ENCODE assay signal across 29 mouse cellular contexts in genomic region chr14:22174757-22175156, GRCm38 (mm10).
DNase-seq lines count a peak whose midpoint lies in the region; ATAC-seq and TF ChIP-seq lines count a peak whose summit lies in the region.
"Had no signal": no experiment of that assay in that cellular context is flagged by ENCODE, and none has a peak within 500 bp of the region (broad histone marks: within the 10 kb centered on the region; RNA-seq: fewer than 3 reads in every experiment).

No protein-coding gene starts in this region.

- no peak for DNase-seq in forebrain, postnatal 0 days
- DNase-seq in kidney, postnatal 36 days, result no peak
- peak; percentile 25 for DNase-seq in 416B (ENCODE audit: low read depth)
- DNase-seq in limb, embryonic 10.5 days (ENCODE audit: low spot score), result peak; percentile 60
- DNase-seq in right cerebral cortex, adult 2 months (ENCODE audit: low spot score in 2 of 2), result no peak
- DNase-seq in cerebellum, adult 9-11 months, result no peak
- DNase-seq: adrenal gland, postnatal 25 days; cerebellum, adult 18-20 months; cerebellum, postnatal 14 days; gastrocnemius, postnatal 10 days; kidney, adult 9 months; kidney, postnatal 25 days; retina, postnatal 1 day; right cerebral cortex, postnatal 25 days; thymus, adult 18-20 months; thymus, postnatal 36 days had no signal

- H3K4me2 ChIP-seq in forebrain, postnatal 0 days (ENCODE audit: low read depth), result no peak overlapping the region
- H3K4me2 ChIP-seq in forebrain, embryonic 16.5 days (ENCODE audit: low read length), result no peak overlapping the region
- no peak overlapping the region for H3K4me2 ChIP-seq in kidney, embryonic 14.5 days (replicated peaks; ENCODE audit: low read depth, low read length)
- H3K4me2 ChIP-seq: embryonic facial prominence, embryonic 13.5 days; forebrain, embryonic 15.5 days; heart, embryonic 15.5 days; hindbrain, embryonic 12.5 days; limb, embryonic 12.5 days; midbrain, embryonic 15.5 days; neural tube, embryonic 15.5 days had no signal

- peak; percentile 10; the same call in 1 of the 2 replicates for TF ChIP-seq CTCF in forebrain, postnatal 0 days (IDR thresholded peaks at IDR 0.05; ENCODE audit: low read depth)

- H3K27ac ChIP-seq in forebrain, postnatal 0 days (ENCODE audit: low read depth, low read length), result no peak overlapping the region
- H3K27ac ChIP-seq in forebrain, embryonic 16.5 days (ENCODE audit: low read length), result no peak overlapping the region
- H3K27ac ChIP-seq in kidney, embryonic 14.5 days (ENCODE audit: low read depth, low read length), result no peak overlapping the region
- no peak overlapping the region for H3K27ac ChIP-seq in limb, embryonic 10.5 days
- H3K27ac ChIP-seq: embryonic facial prominence, embryonic 13.5 days; forebrain, embryonic 10.5 days; forebrain, embryonic 15.5 days; heart, embryonic 10.5 days; heart, embryonic 15.5 days; hindbrain, embryonic 12.5 days; layer of hippocampus, adult 2 months; limb, embryonic 12.5 days; midbrain, embryonic 10.5 days; midbrain, embryonic 15.5 days; neural tube, embryonic 15.5 days had no signal

- no peaks in the 10 kb centered on the region for H3K4me1 ChIP-seq in forebrain, postnatal 0 days (ENCODE audit: insufficient read depth)
- no peaks in the 10 kb centered on the region; the same call in 1 of the 2 replicates for H3K4me1 ChIP-seq in forebrain, embryonic 16.5 days (replicated peaks; ENCODE audit: control insufficient read depth, insufficient read depth, low read length)
- H3K4me1 ChIP-seq in kidney, embryonic 14.5 days (ENCODE audit: control insufficient read depth, insufficient read depth, low read length), result no peaks in the 10 kb centered on the region
- H3K4me1 ChIP-seq in limb, embryonic 10.5 days, result peaks cover 18% of the 10 kb centered on the region
- H3K4me1 ChIP-seq: heart, embryonic 10.5 days; heart, embryonic 15.5 days had no signal

- H3K27me3 ChIP-seq in forebrain, postnatal 0 days (ENCODE audit: insufficient read depth, low read length), result peaks cover 4% of the 10 kb centered on the region
- H3K27me3 ChIP-seq in forebrain, embryonic 16.5 days (replicated peaks; ENCODE audit: control insufficient read depth, insufficient read depth, low read length), result no peaks in the 10 kb centered on the region; the same call in 1 of the 2 replicates
- 0 out of 2 replicates have a peak, but pooled peaks cover 8% of the 10 kb centered on the region for H3K27me3 ChIP-seq in kidney, embryonic 14.5 days (ENCODE audit: control insufficient read depth, insufficient read depth, low read length)
- H3K27me3 ChIP-seq in limb, embryonic 10.5 days (ENCODE audit: low read depth, poor library complexity, severe bottlenecking), result peaks cover 73% of the 10 kb centered on the region
- H3K27me3 ChIP-seq: embryonic facial prominence, embryonic 13.5 days; forebrain, embryonic 15.5 days; heart, embryonic 15.5 days; midbrain, embryonic 15.5 days; neural tube, embryonic 15.5 days had no signal

- no peak overlapping the region for H3K4me3 ChIP-seq in forebrain, postnatal 0 days (ENCODE audit: low read depth, low read length)
- H3K4me3 ChIP-seq in forebrain, embryonic 16.5 days (replicated peaks; ENCODE audit: low read length), result no peak overlapping the region
- H3K4me3 ChIP-seq in kidney, embryonic 14.5 days (ENCODE audit: low read length), result no peak overlapping the region
- no peak overlapping the region for H3K4me3 ChIP-seq in limb, embryonic 10.5 days
- H3K4me3 ChIP-seq: embryonic facial prominence, embryonic 13.5 days; forebrain, embryonic 10.5 days; forebrain, embryonic 15.5 days; heart, embryonic 10.5 days; heart, embryonic 15.5 days; hindbrain, embryonic 12.5 days; layer of hippocampus, adult 2 months; limb, embryonic 12.5 days; midbrain, embryonic 10.5 days; midbrain, embryonic 15.5 days; neural tube, embryonic 15.5 days had no signal

- 72% methylated on average over 9 of the region's 9 CpGs for WGBS in forebrain, postnatal 0 days
- WGBS in forebrain, embryonic 16.5 days, result 79% methylated on average over 9 of the region's 9 CpGs
- WGBS in kidney, embryonic 14.5 days, result 22% methylated on average over 9 of the region's 9 CpGs
- WGBS in limb, embryonic 10.5 days, result 20% methylated on average over 9 of the region's 9 CpGs

- H3K36me3 ChIP-seq in forebrain, postnatal 0 days (ENCODE audit: insufficient read depth), result no peaks in the 10 kb centered on the region
- H3K36me3 ChIP-seq in forebrain, embryonic 16.5 days (ENCODE audit: control insufficient read depth, insufficient read depth), result no peaks in the 10 kb centered on the region
- no peaks in the 10 kb centered on the region for H3K36me3 ChIP-seq in kidney, embryonic 14.5 days (ENCODE audit: control insufficient read depth, insufficient read depth, low read length)
- H3K36me3 ChIP-seq in limb, embryonic 10.5 days, result no peaks in the 10 kb centered on the region
- H3K36me3 ChIP-seq: embryonic facial prominence, embryonic 13.5 days; forebrain, embryonic 10.5 days; forebrain, embryonic 15.5 days; heart, embryonic 10.5 days; heart, embryonic 15.5 days; hindbrain, embryonic 12.5 days; limb, embryonic 12.5 days; midbrain, embryonic 10.5 days; midbrain, embryonic 15.5 days; neural tube, embryonic 15.5 days had no signal

- no peaks in the 10 kb centered on the region for H3K9me3 ChIP-seq in forebrain, postnatal 0 days (ENCODE audit: low read length)
- H3K9me3 ChIP-seq in forebrain, embryonic 16.5 days (ENCODE audit: control insufficient read depth, low read length), result no peaks in the 10 kb centered on the region
- no peaks in the 10 kb centered on the region for H3K9me3 ChIP-seq in kidney, embryonic 14.5 days (ENCODE audit: control insufficient read depth, low read length)
- H3K9me3 ChIP-seq in limb, embryonic 10.5 days (replicated peaks), result no peaks in the 10 kb centered on the region
- H3K9me3 ChIP-seq: embryonic facial prominence, embryonic 13.5 days; forebrain, embryonic 10.5 days; forebrain, embryonic 15.5 days; heart, embryonic 10.5 days; heart, embryonic 15.5 days; hindbrain, embryonic 12.5 days; limb, embryonic 12.5 days; midbrain, embryonic 10.5 days; midbrain, embryonic 15.5 days; neural tube, embryonic 15.5 days had no signal

- H3K9ac ChIP-seq in forebrain, postnatal 0 days, result no peak overlapping the region
- no peak overlapping the region for H3K9ac ChIP-seq in forebrain, embryonic 16.5 days (replicated peaks; ENCODE audit: low read depth, low read length)
- no peak overlapping the region for H3K9ac ChIP-seq in kidney, embryonic 14.5 days (ENCODE audit: low read depth, low read length)
- H3K9ac ChIP-seq: embryonic facial prominence, embryonic 13.5 days; forebrain, embryonic 15.5 days; heart, embryonic 15.5 days; hindbrain, embryonic 12.5 days; limb, embryonic 12.5 days; midbrain, embryonic 15.5 days; neural tube, embryonic 15.5 days had no signal

- no peak for ATAC-seq in forebrain, postnatal 0 days
- ATAC-seq in forebrain, embryonic 16.5 days, result no peak
- ATAC-seq in kidney, embryonic 14.5 days (ENCODE audit: low FRiP score, low TSS enrichment), result peak; percentile 62; the same call in 1 of the 2 replicates
- ATAC-seq: forebrain, embryonic 15.5 days; midbrain, embryonic 15.5 days had no signal

Comparison
In these comparisons a context has a peak if more than half of its experiments do, and no peak if none do; other contexts are left out.
1. DNase-seq: peak in 416B (single experiment) and limb, embryonic 10.5 days (single experiment); none in forebrain, postnatal 0 days (single experiment), kidney, postnatal 36 days (0 of 2), right cerebral cortex, adult 2 months (0 of 2) and cerebellum, adult 9-11 months (single experiment).